Mouse (Mus musculus): ENCODE measurements around the gene Itgal. TPM values are rescaled to one million over a fixed set of nuclear protein-coding genes. Genes with fewer than 3 reads are reported as not detected.
A peak's percentile ranks its signal among the peaks of the same experiment; 100 is the strongest.
"Not testable (repeated sequence)": the region's sequence is repeated elsewhere in the genome, so short reads cannot be mapped to it uniquely, and the experiment has no call there.

The Itgal gene
- polyA plus RNA-seq, 1 experiment, result 12.5 TPM

DNA sequence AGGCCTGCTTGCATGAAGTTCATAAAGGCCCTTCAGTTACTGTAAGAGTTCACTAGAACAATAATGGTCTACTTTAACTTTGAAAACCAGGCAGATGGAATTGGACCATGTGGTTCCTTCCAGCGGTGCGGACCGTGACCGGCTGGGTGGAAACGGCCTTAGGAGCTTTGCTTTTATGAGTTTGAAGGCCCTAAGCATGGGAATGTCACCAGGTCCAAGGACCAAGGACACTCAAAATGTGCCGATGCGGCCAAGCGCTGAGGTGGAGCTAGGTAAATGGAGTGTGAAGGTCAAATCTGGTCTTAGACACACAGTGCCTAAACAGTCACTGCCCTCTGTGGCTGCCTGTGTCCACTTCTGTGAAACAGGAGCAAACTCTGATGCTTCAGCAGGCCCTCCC, 45.3 kb downstream of the Itgal start:
- no peak overlapping the region for H3K4me3 ChIP-seq (ENCODE audit: low read depth, low read length)
- WGBS, result 84% methylated on average over 8 of the region's 8 CpGs
- peaks cover 14% of the 10 kb centered on the region for H3K36me3 ChIP-seq (ENCODE audit: control insufficient read depth, insufficient read depth, low read length)
- H3K4me1 ChIP-seq (ENCODE audit: control insufficient read depth, insufficient read depth, insufficient read length, low read length), result peaks cover 12% of the 10 kb centered on the region
- no peak overlapping the region for H3K27ac ChIP-seq (ENCODE audit: insufficient read depth, low read depth, low read length)
- no peaks in the 10 kb centered on the region for H3K27me3 ChIP-seq (ENCODE audit: control insufficient read depth, insufficient read depth, low read length)
- no peak for TF ChIP-seq POLR2A (IDR thresholded peaks at IDR 0.05; ENCODE audit: low read depth, low read length)
- no peak for TF ChIP-seq CTCF (IDR thresholded peaks at IDR 0.05; ENCODE audit: extremely low read depth, insufficient read length, insufficient replicate concordance, low read depth, low read length)

DNA sequence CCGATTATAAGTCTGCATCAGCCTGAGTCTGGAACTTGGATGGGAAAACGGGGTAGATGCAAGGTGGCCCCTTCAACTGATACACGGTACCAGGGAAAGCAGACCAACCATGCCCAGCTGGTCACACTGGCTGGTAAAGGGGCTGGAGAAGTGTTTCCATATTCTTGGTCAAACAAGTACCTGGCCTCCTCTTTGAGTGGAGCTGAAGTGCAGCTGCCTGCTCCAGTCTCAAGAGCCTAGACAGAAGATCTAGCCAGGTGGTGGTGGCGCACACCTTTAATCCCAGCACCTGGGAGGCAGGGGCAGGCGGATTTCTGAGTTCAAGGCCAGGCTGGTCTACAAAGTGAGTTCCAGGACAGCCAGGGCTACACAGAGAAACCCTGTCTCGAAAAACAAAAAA, 45.8 kb downstream of the Itgal start:
- H3K4me1 ChIP-seq (ENCODE audit: control insufficient read depth, insufficient read depth, insufficient read length, low read length), result peaks cover 12% of the 10 kb centered on the region
- not testable (repeated sequence) for H3K4me3 ChIP-seq (ENCODE audit: low read depth, low read length); H3K27ac ChIP-seq (ENCODE audit: insufficient read depth, low read depth, low read length); H3K27me3 ChIP-seq (ENCODE audit: control insufficient read depth, insufficient read depth, low read length)
- WGBS, result 90% methylated on average over 6 of the region's 6 CpGs
- peaks cover 14% of the 10 kb centered on the region for H3K36me3 ChIP-seq (ENCODE audit: control insufficient read depth, insufficient read depth, low read length)

DNA sequence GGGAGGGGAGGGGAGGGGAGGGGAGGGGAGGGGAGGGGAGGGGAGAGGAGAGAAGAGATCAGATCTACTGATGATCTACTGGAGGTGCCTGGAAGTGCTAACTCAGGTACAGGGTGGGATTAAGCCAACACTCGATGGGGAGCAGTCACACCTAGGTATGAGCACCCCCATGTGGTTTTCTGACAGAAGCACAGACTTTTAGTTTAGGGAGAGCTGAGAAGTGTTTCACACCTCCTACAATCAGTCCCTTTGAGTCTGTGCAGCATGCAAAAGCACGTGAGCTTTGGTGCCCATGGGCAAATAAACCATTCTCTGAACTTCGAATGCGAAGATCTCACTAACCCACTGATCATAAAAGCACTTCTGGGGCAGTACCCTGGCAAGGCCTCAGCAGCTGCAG, 46.3 kb downstream of the Itgal start:
- H3K4me3 ChIP-seq (ENCODE audit: low read depth, low read length), result no peak overlapping the region
- WGBS, result 32% methylated on average over 4 of the region's 4 CpGs
- peaks cover 14% of the 10 kb centered on the region for H3K36me3 ChIP-seq (ENCODE audit: control insufficient read depth, insufficient read depth, low read length)
- no peak overlapping the region for H3K27ac ChIP-seq (ENCODE audit: insufficient read depth, low read depth, low read length)
- H3K4me1 ChIP-seq (ENCODE audit: control insufficient read depth, insufficient read depth, insufficient read length, low read length), result peaks cover 16% of the 10 kb centered on the region
- H3K27me3 ChIP-seq (ENCODE audit: control insufficient read depth, insufficient read depth, low read length), result no peaks in the 10 kb centered on the region
- TF ChIP-seq CTCF (IDR thresholded peaks at IDR 0.05; ENCODE audit: extremely low read depth, insufficient read length, insufficient replicate concordance, low read depth, low read length), result no peak
- no peak for TF ChIP-seq POLR2A (IDR thresholded peaks at IDR 0.05; ENCODE audit: low read depth, low read length)

DNA sequence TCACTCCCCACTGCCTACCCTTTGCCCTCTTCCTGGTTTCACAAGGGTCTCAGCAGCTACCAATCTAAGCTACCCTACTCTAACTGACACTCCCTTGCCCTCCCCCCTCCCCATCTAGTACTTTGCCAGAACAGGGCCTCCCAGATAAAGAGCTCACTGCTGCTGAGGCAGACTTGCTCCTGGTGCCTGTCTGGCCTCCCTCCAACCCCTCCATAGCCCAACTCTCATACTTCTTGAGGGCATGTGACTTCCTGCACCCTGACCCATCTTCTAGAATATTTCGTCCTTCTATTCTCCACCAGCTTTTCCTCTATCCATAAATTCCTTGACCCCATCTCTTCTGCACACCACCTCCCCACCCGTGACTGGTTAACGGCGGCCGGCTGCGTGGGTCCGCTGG, 46.8 kb downstream of the Itgal start:
- no peak overlapping the region for H3K27ac ChIP-seq (ENCODE audit: insufficient read depth, low read depth, low read length)
- WGBS, result 90% methylated on average over 7 of the region's 7 CpGs
- H3K36me3 ChIP-seq (ENCODE audit: control insufficient read depth, insufficient read depth, low read length), result peaks cover 14% of the 10 kb centered on the region
- H3K4me3 ChIP-seq (ENCODE audit: low read depth, low read length), result no peak overlapping the region
- H3K27me3 ChIP-seq (ENCODE audit: control insufficient read depth, insufficient read depth, low read length), result no peaks in the 10 kb centered on the region
- TF ChIP-seq POLR2A (IDR thresholded peaks at IDR 0.05; ENCODE audit: low read depth, low read length), result no peak
- peaks cover 16% of the 10 kb centered on the region for H3K4me1 ChIP-seq (ENCODE audit: control insufficient read depth, insufficient read depth, insufficient read length, low read length)

DNA sequence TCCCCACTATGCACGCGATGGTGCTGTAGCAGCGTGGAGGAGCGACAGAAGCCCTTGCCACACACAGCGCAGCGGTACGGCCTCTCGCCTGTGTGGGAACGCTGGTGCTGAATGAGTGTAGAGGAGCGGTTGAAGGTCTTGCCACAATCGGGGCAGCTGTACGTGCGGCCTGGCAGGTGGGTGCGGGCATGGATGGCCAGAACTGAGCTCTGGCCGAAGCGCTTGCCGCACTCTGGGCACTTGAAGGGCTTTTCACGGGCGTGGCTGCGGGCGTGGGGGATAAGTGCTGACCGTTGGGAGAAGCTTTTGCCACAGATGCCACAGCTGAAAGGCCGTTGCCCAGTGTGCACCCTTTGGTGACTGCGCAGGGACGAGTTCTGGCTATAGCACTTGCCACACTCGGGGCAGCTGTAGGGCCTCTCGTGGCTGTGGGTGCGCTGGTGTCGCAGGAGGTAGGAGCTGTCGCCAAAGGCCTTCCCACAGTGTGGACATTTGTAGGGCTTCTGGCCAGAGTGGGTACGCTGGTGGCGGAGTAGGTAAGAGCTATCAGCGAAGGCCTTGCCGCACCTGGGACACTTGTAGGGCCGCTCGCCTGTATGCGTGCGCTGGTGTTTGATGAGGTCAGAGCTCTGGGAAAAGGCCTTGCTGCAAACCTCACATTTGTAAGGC, 47.4 kb downstream of the Itgal start:
- 89% methylated on average over 38 of the region's 38 CpGs for WGBS
- H3K27me3 ChIP-seq (ENCODE audit: control insufficient read depth, insufficient read depth, low read length), result no peaks in the 10 kb centered on the region
- peaks cover 16% of the 10 kb centered on the region for H3K4me1 ChIP-seq (ENCODE audit: control insufficient read depth, insufficient read depth, insufficient read length, low read length)
- no peak overlapping the region for H3K4me3 ChIP-seq (ENCODE audit: low read depth, low read length)
- TF ChIP-seq POLR2A (IDR thresholded peaks at IDR 0.05; ENCODE audit: low read depth, low read length) (no peak), CTCF (IDR thresholded peaks at IDR 0.05; ENCODE audit: extremely low read depth, insufficient read length, insufficient replicate concordance, low read depth, low read length) (no peak)
- peaks cover 14% of the 10 kb centered on the region for H3K36me3 ChIP-seq (ENCODE audit: control insufficient read depth, insufficient read depth, low read length)
- no peak overlapping the region for H3K27ac ChIP-seq (ENCODE audit: insufficient read depth, low read depth, low read length)

DNA sequence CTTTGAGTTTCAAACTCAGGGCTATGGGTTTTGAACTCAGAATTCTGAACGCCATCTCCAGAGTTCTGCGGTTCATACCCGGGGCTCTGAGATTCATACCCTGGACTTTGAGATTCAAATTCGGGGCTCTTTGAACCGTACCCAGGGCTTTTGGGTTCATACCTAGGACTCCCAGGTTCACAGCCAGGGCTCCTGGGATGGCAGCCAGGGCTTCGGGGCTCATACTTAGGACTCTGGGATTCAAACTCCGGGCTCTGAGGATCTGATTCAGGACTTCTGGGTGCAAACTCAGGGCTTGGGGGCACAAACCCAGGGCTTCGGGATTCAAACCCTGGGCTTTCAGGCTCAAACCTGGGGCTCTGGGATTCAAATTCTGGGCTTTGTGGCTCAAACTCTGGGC, 48.3 kb downstream of the Itgal start:
- H3K36me3 ChIP-seq (ENCODE audit: control insufficient read depth, insufficient read depth, low read length), result peaks cover 14% of the 10 kb centered on the region
- no peak for TF ChIP-seq POLR2A (IDR thresholded peaks at IDR 0.05; ENCODE audit: low read depth, low read length)
- TF ChIP-seq CTCF (IDR thresholded peaks at IDR 0.05; ENCODE audit: extremely low read depth, insufficient read length, insufficient replicate concordance, low read depth, low read length), result no peak
- peak overlapping the region; percentile 84 for H3K4me3 ChIP-seq (ENCODE audit: low read depth, low read length)
- no peak overlapping the region for H3K27ac ChIP-seq (ENCODE audit: insufficient read depth, low read depth, low read length)
- 61% methylated on average over 8 of the region's 8 CpGs for WGBS
- H3K4me1 ChIP-seq (ENCODE audit: control insufficient read depth, insufficient read depth, insufficient read length, low read length), result peaks cover 16% of the 10 kb centered on the region
- H3K27me3 ChIP-seq (ENCODE audit: control insufficient read depth, insufficient read depth, low read length), result no peaks in the 10 kb centered on the region

DNA sequence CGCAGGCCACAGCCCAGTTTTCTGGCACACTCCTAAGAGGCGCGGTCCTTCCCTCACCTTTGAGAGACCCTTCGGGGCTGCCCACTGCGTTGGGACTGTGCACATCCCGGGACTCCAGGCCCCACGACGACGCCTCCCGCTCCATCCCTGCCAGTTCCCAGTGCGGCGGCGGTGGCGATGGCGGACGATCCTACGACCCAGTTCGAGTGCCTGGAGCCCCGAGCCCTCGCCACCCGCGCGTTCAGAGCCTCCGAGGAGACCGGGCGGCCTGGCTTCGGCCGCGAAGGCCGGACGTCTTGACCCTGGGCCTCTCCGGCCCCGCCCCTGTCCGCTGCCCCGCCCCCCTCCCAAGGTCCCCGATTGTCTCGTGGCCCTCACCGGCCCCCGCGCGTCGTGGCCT, 49.0 kb downstream of the Itgal start:
- H3K36me3 ChIP-seq (ENCODE audit: control insufficient read depth, insufficient read depth, low read length), result peaks cover 14% of the 10 kb centered on the region
- 1% methylated on average over 42 of the region's 42 CpGs for WGBS
- H3K4me1 ChIP-seq (ENCODE audit: control insufficient read depth, insufficient read depth, insufficient read length, low read length), result peaks cover 16% of the 10 kb centered on the region
- peak overlapping the region; percentile 84 for H3K4me3 ChIP-seq (ENCODE audit: low read depth, low read length)
- peak overlapping the region; percentile 69 for H3K27ac ChIP-seq (ENCODE audit: insufficient read depth, low read depth, low read length)
- H3K27me3 ChIP-seq (ENCODE audit: control insufficient read depth, insufficient read depth, low read length), result no peaks in the 10 kb centered on the region
- TF ChIP-seq CTCF (IDR thresholded peaks at IDR 0.05; ENCODE audit: extremely low read depth, insufficient read length, insufficient replicate concordance, low read depth, low read length), result no peak
- peak; percentile 72; the same call in 1 of the 2 replicates for TF ChIP-seq POLR2A (IDR thresholded peaks at IDR 0.05; ENCODE audit: low read depth, low read length)

All from small intestine, adult 2 months (tissue).